Mouse (Mus musculus) A20 (cell line): ENCODE measurements at regions not wholly inside any gene's neighbourhood (a gene's known extent, or its start where the extent isn't known, plus 50 kb on each side); places are given as distances from the start of the nearest gene placed in this dataset.

Experiments used
- DNase-seq: peaks from one replicate; pipeline ENCODE4 v3.0.0-alpha.2; 2011; ENCODE audit warnings: low read depth, low spot score

DNA sequence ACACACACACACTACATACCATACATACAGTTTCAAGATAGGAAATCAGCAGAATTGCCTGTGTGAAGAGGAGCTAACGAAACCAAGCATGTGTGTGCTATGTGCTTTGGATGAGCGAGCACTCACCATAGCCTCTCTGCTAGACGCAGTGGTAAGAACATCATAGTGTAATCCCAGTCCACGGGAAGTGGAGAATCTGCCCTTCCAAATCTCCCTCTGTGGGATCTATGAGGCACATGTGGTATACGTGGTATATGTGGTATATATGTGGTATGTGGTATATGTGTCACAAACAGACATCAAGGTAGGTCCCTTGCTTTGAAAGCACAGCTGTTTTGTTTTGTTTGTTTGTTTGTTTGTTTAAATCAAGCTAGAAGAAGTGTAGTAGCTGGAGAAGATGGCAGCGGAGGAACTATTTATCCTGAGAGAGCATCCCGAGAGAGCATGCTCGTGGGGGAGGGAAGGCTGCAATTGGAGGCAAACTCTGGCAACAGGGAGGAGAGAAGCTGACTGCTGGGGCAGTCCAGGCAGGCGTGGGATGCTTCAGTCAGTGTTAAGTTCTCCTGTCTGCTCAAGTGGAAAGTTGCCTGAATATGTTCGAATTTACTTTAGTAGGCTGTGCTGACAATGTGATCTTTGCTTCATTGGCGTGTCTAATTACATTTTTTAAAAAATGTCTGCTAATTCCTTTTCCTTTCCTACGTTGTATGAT, 112.2 kb upstream of the Pde3a start:
- DNase-seq, result no peak

DNA sequence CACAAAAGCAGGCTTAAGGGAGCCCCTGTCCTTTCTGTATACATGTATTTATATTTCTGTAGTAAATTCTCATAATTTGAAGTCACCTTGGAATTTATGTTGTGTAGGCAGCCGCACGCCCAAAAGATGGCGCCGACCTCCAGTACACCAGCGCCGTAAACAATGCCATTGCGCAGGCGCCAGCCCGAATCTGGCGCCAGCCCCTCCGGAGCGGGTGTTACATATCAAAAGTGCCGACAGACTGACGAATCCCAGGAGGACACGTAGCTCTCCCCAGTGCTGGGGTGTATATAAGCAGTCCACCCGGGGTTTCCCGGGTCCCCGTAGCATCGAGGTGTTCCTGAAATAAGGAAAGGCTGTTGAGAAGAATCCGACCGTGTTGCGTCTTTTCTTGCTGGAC, 108.1 kb upstream of the Pde3a start:
- no peak for DNase-seq

DNA sequence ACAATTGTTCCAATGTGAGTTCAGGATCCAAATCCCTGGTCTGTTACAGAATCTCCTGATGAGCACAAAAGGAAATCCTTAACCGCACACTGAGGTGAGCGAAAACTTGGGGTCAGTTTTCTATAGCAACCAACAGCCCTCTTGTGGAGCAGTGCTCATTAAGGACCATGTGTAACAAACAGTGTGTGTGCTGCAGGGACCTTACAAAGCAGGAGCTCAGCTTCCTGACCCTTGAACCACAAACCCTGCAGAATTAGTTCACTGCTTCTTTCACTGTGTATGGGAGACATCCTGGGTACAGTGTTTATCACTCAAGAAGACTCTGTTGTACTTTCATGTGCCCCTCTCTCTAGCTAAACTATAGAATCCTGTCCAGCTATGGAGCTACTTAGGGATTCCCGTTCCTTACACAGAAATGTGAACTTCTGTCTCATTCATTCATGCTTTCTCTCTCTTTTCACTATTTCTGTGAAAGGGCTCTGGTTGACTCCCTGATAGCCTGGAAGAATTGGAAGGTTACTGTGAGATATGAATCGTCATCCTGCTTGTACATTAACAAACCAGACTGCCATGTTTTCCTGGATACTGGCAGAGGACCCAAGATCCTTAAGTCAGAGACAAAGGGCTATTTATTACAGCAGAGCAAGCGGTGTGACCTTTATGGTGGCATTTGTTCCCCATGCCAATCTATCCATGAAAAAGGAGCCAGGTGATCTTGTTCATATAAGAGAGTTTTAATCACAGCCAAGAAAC, 100.5 kb upstream of the Pde3a start:
- no peak for DNase-seq

GRCm38 (mm10) chr6:141149170-141149917, 99.7 kb upstream of the Pde3a start:
- no peak for DNase-seq

DNA sequence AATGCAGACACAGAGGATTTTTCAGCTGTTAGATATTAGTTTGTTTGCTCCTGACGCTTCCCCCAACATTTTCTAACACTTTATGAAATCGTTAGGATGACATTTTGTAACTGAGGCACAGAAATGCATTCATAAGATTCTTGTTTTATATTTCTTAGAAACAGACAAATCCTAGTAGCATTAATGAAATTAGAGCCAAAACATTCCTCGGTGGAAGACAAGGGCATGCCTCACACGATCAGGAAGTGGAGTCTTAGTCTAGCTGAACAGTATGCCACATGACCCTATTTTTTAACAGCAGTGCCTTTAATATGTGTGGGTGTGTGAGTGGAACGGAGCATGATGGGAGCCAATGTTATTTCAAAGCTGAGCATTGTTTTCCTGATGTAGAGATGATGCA, 89.7 kb upstream of the Pde3a start:
- no peak for DNase-seq

GRCm38 (mm10) chr6:141161626-141162233, 87.3 kb upstream of the Pde3a start:
- no peak for DNase-seq

- DNase-seq, result no peak
These were observed 81.8 kb upstream of the Pde3a start for GRCm38 (mm10) chr6:141167270-141167669.

- no peak for DNase-seq
These were observed 80.7 kb upstream of the Pde3a start for GRCm38 (mm10) chr6:141168356-141168755.

GRCm38 (mm10) chr6:141183782-141184181, 65.3 kb upstream of the Pde3a start:
- no peak for DNase-seq

GRCm38 (mm10) chr6:141188036-141188435, 61.0 kb upstream of the Pde3a start:
- no peak for DNase-seq

DNA sequence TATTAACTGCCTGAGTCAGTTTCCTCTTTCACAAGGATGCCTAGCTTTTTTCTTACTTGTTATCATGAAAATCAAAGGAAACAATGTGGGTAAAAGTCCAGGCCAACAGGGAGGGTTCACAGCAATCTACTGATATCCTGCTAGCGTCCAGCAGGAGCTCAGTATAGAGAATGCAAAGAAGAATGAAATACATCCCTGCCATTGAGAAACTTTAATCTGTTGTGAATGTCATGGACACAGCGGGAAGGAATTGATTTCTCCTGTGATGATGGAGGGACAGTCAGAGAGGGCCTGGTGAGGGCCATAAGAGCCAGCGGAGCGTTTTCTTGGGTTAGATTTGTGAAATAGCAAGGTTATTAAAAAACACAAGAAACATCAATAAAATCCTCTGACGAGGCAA, 60.0 kb upstream of the Pde3a start:
- DNase-seq, result no peak

- no peak for DNase-seq
These were observed 59.4 kb upstream of the Pde3a start for GRCm38 (mm10) chr6:141189701-141190100.

DNA sequence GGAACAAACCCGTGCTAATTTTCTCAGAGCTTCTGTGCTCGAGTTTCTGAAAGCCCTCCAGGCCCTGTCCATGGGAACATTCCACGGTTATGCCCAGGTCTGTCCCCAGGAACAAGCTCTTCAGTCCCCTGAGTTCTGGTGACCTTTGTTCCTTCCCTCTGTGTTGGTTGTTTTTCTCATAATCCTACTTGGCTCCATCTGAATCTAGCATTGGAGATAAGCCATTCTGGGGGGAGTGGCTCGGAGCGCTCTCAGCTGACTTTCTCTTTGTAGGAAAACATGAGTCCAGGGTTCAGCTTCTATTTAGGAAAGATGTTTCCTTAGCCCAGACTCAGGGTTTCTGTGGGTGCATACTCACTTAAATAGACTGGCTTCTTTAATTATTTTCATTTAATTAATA, 58.7 kb upstream of the Pde3a start:
- no peak for DNase-seq

DNA sequence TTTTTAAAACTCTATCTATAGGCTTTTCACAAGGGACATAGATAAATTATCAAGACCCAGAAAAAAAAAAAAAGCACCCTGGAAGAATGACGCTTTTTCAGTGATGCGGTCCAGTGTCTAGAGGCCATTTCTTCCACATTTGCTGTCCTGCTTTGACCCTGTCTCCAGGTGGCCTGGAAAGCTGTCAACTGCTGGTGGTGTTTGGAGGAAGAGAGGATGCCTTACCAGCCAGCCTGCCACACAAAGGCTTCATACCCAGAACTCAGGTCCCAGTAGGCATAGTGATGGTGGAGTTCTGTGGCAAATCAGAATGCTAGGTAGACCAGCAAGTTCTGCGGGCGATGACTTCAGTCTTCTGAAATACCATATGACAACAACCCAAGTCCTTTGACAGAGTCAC, 51.6 kb upstream of the Pde3a start:
- no peak for DNase-seq
